Mouse (Mus musculus): ENCODE measurements around the gene Arl15. TPM values are rescaled to one million over a fixed set of nuclear protein-coding genes. Genes with fewer than 3 reads are reported as not detected.
A peak's percentile ranks its signal among the peaks of the same experiment; 100 is the strongest.

Arl15 gene
- total RNA-seq, 2 experiments from 2014 or later, result 12.1 to 14.3 TPM

- ATAC-seq (ENCODE audit: poor library complexity, severe bottlenecking), result no peak
These were observed 257.0 kb downstream of the Arl15 start for GRCm38 (mm10) chr13:114051151-114051850.

- ATAC-seq (ENCODE audit: poor library complexity, severe bottlenecking), result no peak
These were observed 258.3 kb downstream of the Arl15 start for GRCm38 (mm10) chr13:114052426-114053205.

- ATAC-seq (ENCODE audit: poor library complexity, severe bottlenecking), result no peak
These were observed 259.0 kb downstream of the Arl15 start for GRCm38 (mm10) chr13:114053261-114053660.

GRCm38 (mm10) chr13:114055686-114056085, 261.4 kb downstream of the Arl15 start:
- no peak for ATAC-seq (ENCODE audit: poor library complexity, severe bottlenecking)

- no peak for ATAC-seq (ENCODE audit: poor library complexity, severe bottlenecking)
These were observed 266.0 kb downstream of the Arl15 start for GRCm38 (mm10) chr13:114060258-114060657.

GRCm38 (mm10) chr13:114061234-114061633, 266.9 kb downstream of the Arl15 start:
- no peak for ATAC-seq (ENCODE audit: poor library complexity, severe bottlenecking)

- ATAC-seq (ENCODE audit: poor library complexity, severe bottlenecking), result no peak
These were observed 269.8 kb downstream of the Arl15 start for GRCm38 (mm10) chr13:114064069-114064468.

- ATAC-seq (ENCODE audit: poor library complexity, severe bottlenecking), result no peak
These were observed 270.7 kb downstream of the Arl15 start for GRCm38 (mm10) chr13:114065012-114065411.

- ATAC-seq (ENCODE audit: poor library complexity, severe bottlenecking), result no peak
These were observed 274.1 kb downstream of the Arl15 start for GRCm38 (mm10) chr13:114068421-114068820.

- peak; percentile 62 for ATAC-seq (ENCODE audit: poor library complexity, severe bottlenecking)
These were observed 277.1 kb downstream of the Arl15 start for GRCm38 (mm10) chr13:114071439-114071838.

- ATAC-seq (ENCODE audit: poor library complexity, severe bottlenecking), result no peak
These were observed 280.2 kb downstream of the Arl15 start for GRCm38 (mm10) chr13:114074471-114074870.

GRCm38 (mm10) chr13:114075724-114076384, 281.5 kb downstream of the Arl15 start:
- ATAC-seq (ENCODE audit: poor library complexity, severe bottlenecking), result peak; percentile 54

GRCm38 (mm10) chr13:114077181-114077580, 282.9 kb downstream of the Arl15 start:
- ATAC-seq (ENCODE audit: poor library complexity, severe bottlenecking), result no peak

- ATAC-seq (ENCODE audit: poor library complexity, severe bottlenecking), result peak; percentile 95
These were observed 283.4 kb downstream of the Arl15 start for GRCm38 (mm10) chr13:114077584-114078270.

GRCm38 (mm10) chr13:114078851-114079250, 284.5 kb downstream of the Arl15 start:
- ATAC-seq (ENCODE audit: poor library complexity, severe bottlenecking), result no peak

GRCm38 (mm10) chr13:114079751-114080150, 285.4 kb downstream of the Arl15 start:
- ATAC-seq (ENCODE audit: poor library complexity, severe bottlenecking), result no peak

GRCm38 (mm10) chr13:114080491-114080890, 286.2 kb downstream of the Arl15 start:
- no peak for ATAC-seq (ENCODE audit: poor library complexity, severe bottlenecking)

GRCm38 (mm10) chr13:114083570-114084138, 289.3 kb downstream of the Arl15 start:
- ATAC-seq (ENCODE audit: poor library complexity, severe bottlenecking), result no peak

GRCm38 (mm10) chr13:114085442-114085841, 291.1 kb downstream of the Arl15 start:
- ATAC-seq (ENCODE audit: poor library complexity, severe bottlenecking), result no peak

GRCm38 (mm10) chr13:114086325-114086724, 292.0 kb downstream of the Arl15 start:
- ATAC-seq (ENCODE audit: poor library complexity, severe bottlenecking), result no peak

GRCm38 (mm10) chr13:114086801-114087200, 292.5 kb downstream of the Arl15 start:
- no peak for ATAC-seq (ENCODE audit: poor library complexity, severe bottlenecking)

All from megakaryocyte, adult 5-6 weeks (primary cell).